Mouse (Mus musculus) gastrocnemius, postnatal 4 days (tissue): ENCODE data around the gene Tsc22d2. TPM values are rescaled to one million over a fixed set of nuclear protein-coding genes. Genes with fewer than 3 reads are reported as not detected.
"Not testable (repeated sequence)": the region's sequence is repeated elsewhere in the genome, so short reads cannot be mapped to it uniquely, and the experiment has no call there.

Experiments
- DNase-seq, 2 experiments: peaks; one replicate each; pipeline ENCODE4 v3.0.0; 2021 to 2022; ENCODE audit warnings: low spot score in 2 of 2, mixed read lengths in 2 of 2
- total RNA-seq, 2 experiments: library from RNA; stranded (reverse); gene quantifications; 2 replicates each; pipeline ENCODE4 v1.2.3; 2021

The Tsc22d2 gene
- total RNA-seq, 2 experiments from 2014 or later, result 31.5 to 34.7 TPM

DNA sequence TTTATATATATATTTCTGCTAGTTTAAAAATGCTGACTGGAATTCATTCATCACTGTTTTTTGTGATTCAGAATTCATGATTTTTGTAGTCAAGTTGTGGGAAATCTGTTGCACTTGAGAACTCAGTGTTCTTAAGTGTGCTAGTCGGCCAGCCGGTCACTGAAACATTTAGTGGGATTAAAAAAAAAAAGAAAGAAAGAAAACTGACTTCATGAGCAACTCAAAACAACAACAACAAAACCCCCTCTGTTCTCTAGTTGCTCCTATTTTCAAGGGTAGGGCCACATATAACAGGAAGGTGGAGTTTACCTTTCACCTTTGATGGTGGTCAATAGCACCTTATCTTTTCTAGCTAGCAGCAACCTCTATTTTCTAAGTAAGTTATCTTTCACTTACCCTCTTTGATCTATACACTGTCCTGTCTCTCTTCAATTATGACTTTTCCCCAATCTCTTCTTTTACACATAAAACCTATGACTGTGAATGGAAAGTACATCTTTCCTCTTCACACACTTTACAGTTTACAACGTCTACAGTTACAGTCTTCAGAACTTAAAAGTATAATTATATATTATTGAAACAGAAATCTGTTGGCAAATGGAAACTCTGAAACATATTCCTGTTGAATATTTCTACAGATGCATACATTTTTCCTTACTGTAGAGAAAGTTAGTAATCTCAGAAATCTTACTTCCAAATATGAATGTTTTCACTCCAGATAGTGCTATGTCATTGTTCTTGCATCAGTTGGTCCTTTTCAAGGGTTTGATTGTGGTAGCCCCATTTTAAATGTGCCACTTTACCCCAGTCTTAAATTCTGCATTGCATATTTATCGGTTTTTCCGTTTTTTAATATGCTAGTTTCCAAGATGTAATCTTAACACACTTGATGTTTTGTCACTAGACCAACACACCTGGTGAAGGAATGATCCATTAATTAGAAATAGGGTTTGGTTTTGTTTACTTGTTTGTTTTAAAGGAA is 4.5 kb downstream of the Tsc22d2 start:
- no peak for DNase-seq

GRCm38 (mm10) chr3:58428861-58429260 is 14.3 kb downstream of the Tsc22d2 start:
- DNase-seq, result no peak

DNA sequence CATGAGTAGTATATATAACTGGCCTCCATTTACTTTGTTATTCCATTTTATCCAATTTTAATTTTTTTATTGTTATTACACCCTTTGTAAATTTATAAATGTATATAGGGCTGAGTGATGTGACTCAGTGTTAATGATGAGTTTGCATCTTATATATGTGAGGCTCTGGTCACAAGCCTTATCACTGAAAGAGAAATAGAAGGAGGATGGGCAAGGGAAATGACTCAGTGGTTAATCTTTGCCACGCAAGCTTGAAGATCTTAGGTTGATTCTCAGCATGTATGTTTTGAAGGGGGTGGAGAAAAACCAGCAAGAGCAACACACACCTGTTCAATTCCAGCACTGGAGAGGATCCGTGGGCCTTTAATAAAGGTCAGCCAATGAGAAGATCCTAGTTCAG is 19.9 kb downstream of the Tsc22d2 start:
- no peak for DNase-seq

GRCm38 (mm10) chr3:58448230-58448629 is 33.7 kb downstream of the Tsc22d2 start:
- no peak for DNase-seq

DNA sequence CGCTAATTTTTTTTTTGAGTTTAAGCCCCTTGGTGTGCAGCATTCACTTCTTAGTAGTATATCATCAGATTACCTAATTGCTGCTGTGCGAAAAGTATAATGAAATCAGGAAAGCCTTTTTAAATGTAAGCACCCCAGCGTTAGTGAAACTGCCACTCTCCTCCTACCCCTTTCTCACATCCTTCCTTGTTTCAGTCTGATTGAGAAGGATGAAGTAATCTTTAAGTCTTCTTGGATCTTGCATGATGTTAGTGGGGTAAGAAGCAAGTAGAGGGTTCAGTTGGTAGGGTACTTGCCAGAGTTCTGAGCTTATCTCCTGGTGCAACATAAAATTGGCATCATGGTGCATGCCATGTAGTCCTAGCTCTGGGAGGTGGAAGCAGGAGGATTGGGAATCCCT is 35.0 kb downstream of the Tsc22d2 start:
- DNase-seq, result no peak

DNA sequence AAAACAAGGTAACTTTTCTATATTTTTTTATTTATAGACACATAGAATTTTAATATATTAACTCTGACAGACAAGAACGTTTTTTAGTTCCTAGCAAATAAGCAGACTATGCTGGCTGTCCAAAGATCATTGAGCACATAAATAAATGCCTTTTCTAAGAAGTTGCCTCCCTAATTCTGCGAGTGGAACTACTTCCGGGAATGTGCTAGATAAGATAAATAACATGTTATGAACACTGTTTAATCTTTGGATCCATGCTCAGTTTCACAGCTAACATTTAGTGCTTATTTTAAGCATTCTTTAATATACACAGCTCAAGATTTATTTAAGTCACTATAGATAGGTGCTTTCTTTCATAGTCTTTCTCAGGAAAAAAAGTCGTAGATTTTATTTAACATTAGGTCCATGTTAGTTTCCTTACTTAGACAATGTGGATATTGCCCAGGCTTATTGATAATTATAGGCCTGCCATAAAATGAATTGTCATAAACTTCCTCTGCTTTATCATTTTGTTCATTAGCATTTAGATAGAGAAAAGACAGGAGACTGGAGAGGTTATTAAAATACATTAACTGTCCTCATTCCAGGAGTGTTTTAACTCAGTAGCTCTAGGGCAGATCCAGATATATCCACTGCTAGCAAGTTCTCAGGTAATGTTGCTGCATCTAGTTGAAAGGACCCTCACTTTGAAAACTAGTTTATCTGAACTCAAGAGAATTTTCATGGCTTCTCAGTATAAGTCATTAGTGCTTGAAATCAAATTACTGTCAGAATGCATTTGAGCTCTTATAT is 40.1 kb downstream of the Tsc22d2 start:
- no peak for DNase-seq

- DNase-seq, result no peak
Measured at GRCm38 (mm10) chr3:58455255-58455654, 40.7 kb downstream of the Tsc22d2 start.

DNA sequence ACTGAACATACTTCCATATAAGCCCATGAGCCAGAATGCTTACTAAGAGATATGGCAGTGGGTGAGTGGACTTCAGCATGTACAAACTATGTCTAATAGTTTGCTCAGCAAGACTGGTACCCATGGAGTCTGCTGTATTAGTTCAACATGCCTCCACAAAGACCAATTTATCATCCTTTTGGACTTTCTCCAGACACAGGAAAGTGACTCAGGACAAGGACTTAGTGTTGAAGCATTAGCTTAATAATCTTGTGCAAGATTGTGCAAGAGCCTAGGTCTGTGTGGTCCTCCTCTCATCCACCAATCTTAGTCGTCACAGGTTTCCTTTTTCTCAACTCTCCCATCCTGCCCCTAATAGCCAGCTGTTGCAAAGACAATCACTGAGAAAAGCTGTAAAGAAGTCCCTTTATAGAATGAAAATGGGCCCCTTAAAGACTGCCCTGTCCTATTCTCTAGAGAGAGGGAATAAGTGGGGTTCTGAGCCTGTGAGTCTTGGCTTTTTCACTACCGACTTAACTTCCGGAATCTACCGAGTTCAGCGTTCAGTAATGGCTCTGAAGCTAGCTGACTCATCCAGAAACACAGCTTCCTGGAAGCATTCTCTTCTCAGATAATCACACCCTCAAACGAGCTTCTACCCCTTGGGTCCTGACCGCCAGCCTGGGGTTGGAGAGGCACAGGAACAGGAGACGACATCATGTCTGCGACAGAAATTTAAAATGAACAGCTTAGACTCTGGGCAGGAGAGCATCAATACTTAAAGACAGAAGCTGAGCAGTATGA is 55.3 kb downstream of the Tsc22d2 start:
- DNase-seq, result no peak

DNA sequence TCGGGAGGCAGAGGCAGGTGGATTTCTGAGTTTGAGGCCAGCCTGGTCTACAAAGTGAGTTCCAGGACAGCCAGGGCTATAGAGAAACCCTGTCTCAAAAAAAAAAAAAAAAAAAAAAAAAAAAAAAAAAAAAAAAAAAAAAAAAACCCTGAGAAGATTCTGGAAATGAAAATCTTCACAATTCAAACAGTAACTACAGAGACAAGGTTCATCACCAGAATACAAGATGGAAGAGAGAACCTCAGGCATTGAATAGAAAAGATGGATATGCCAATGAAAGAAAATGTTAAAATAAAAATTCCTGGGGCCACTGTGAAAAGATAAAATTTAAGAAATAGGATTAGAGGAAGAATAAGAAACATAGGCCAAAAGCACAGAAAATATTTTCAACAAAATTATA is 60.8 kb downstream of the Tsc22d2 start:
- DNase-seq, result not testable (repeated sequence)

DNA sequence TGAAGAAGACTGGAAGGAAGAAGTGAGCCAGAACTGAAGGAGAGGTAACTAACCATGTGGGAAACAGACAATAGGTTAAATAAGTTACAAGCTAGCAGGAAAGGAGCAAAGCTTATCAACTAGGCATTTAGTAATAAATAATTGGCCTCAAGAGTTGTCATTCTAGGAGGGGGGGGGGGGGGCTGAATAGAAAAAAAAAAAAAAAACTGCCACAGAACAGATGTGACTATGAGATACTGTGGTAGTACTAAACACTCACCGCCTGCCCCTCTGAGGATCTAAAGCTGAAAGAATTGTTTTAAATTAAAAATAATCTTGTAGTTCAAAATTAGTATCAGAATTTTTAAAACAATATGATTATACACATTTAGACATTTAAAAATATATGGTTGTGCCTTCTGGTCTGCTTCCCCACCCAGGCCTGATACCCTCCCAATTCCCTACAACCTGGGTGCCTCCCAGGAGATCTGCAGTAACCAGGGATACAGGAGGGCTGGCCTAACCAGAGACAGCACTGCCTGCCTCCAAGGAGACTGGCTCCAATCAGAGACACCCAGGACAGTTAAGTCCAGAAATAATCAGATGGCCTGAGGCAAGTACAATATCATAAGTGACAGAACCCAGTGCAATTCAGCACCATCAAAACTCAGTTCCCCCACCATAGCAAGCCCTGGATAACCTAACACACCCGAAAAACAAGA is 64.4 kb downstream of the Tsc22d2 start:
- DNase-seq, result no peak

GRCm38 (mm10) chr3:58485883-58486282 is 71.4 kb downstream of the Tsc22d2 start:
- DNase-seq, result no peak

DNA sequence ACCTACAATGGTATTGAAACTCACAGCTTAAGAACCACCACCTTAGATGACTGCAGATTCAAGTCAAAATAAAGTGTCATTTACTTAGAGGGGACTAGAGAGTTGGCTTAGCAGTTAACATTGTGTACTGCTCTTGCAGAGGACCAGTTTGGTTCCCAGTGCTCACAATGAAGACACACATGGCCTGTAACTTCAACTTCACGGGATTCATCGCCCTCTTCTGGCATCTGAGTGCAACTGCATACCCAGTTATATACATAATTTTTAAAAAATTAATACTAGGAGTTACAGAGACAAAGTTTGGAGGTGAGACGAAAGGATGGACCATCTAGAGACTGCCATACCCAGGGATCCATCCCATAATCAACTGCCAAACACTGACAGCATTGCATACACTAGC is 72.6 kb downstream of the Tsc22d2 start:
- no peak for DNase-seq

DNA sequence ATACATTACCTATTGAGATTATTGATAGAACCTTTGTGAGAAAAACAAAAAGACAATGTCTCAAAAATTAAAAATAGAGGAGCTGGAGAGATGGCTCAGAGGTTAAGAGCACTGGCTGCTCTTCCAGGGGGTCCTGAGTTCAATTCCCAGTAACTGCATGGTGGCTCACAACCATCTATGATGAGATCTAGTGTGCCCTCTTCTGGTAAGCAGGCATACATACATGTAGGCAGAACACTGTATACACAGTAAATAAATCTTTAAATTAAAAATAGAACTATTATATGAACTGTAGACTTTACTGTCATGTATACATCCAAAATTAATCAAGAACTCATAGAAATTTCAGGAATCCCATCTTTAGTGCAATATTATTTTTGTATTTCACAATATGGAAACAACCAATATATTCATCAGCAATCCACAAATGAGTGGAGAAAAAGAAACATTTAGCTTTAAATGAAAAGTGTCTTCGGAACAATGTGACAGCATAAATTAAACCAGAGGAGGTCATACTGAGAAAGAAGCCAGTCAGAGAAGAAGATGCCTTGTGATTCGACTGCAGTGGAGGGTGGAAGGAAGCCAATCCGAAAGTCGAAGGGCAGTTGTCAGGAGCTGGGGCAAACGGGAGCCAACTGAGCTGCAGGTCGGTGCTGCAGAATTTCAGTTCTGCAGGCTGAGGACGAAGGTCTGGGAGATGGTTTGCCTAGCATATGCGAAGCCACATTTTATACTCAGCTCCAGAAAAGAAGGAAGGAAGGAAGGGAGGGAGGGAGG is 73.7 kb downstream of the Tsc22d2 start:
- no peak for DNase-seq

DNA sequence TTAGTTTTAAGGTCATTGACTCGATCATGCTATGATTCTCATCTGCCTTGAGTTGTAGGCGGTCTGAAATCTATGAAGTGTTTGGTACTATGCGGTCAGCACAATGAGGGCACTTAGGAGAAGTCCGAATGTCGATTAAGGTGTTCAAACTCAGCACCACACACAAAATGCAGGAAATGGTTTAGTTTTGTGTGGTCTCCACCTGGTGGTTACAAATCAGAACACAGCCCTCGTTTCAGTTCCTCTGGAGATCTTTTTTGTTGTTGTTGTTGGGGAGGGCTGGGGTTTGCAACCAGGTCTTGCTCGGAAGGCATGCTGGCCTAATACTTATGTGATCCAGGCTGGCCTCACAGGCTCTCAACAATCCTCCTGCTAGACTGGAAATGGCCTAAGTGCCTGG is 76.3 kb downstream of the Tsc22d2 start:
- DNase-seq, result peak in 1 of 2 experiments; percentile 10

GRCm38 (mm10) chr3:58493621-58494020 is 79.1 kb downstream of the Tsc22d2 start:
- no peak for DNase-seq

- DNase-seq, result no peak
Measured at GRCm38 (mm10) chr3:58501961-58502360, 87.4 kb downstream of the Tsc22d2 start.

GRCm38 (mm10) chr3:58503720-58504333 is 89.3 kb downstream of the Tsc22d2 start:
- no peak for DNase-seq

DNA sequence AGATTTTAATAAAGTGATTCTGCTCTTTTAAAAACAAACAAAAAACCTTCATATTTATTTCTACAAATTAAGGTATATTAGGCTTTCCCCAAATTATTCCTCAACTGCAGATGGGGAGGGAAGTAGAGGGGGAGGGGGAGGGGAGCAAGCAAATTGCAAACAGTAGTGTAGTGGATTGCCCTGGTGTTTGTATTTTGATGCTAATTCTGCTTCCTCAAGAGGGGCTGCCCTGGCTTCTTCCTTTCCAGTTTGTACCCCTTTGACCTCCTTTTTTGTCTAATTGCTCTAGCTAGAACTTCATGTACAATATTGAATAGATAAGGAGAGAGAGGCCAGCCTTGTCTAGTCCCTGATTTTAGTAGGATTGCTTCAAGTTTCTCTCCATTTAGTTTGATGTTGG is 90.2 kb downstream of the Tsc22d2 start:
- no peak for DNase-seq

- DNase-seq, result no peak
Measured at GRCm38 (mm10) chr3:58508020-58508750, 93.7 kb downstream of the Tsc22d2 start.
